Mouse (Mus musculus) fibroblast of lung, adult 2 months (primary cell): ENCODE results near the gene Sstr5.
A peak's percentile ranks its signal among the peaks of the same experiment; 100 is the strongest.

Experiments used
- DNase-seq: peaks from one replicate; pipeline ENCODE4 v3.0.0-alpha.2; 2011; ENCODE audit warnings: low read depth

The Sstr5 gene

GRCm38 (mm10) chr17:25497013-25497412, at the start of gene Sstr5:
TSS of gene Sstr5 (minus strand) at chr17:25497288.
- DNase-seq: no peak

GRCm38 (mm10) chr17:25541768-25542167, 44.7 kb upstream of the Sstr5 start:
- DNase-seq: no peak

- no peak for DNase-seq
Observed at GRCm38 (mm10) chr17:25540731-25541130, 43.6 kb upstream of the Sstr5 start.

DNA sequence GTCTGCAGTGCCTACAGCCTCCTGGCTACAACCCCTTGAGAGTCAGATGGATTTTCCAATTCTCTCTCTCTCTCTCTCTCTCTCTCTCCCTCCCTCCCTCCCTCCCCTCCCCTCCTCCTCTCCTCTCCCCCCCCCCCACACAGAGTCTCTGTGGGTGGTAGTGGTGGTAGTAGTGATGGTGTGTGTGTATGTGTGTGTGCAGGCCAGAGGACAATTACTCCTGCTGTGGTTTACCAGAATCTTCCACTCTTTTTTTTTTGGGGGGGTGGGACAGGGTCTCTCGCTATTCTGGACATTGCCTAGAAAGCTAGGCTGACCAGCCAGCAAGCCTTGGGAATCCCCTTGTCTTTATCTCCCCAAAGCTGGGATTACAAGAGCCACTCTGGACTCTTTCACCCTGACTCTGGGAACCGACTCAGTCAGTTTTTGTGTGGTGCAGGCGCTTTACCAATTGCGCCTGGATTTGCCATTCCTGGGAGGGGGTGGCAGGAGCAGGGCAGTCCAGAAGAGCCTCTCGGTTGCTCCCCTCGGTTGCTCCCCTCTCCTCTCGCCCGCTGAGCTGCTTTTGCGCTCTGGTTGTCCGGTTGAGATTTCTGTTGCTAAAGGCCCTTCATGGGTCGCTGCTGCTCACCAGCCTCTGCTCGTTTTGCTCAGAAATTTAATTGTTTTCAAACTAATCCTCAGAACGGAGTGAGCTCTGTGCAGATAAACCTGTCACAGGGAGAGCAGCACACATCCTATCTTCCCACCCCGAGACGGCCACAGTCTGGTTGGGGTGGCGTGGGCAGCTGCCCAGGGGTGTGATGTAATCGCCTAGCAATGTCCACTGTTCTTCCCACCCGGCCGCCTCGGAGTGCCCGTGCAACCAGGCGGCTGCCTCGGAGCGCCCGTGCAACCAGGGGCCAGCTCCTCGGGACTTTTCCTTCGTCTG, 42.1 kb upstream of the Sstr5 start:
- peak; percentile 34 for DNase-seq

GRCm38 (mm10) chr17:25530357-25531022, 33.4 kb upstream of the Sstr5 start:
- no peak for DNase-seq

- no peak for DNase-seq
Observed at GRCm38 (mm10) chr17:25522080-25522479, 25.0 kb upstream of the Sstr5 start.

- DNase-seq: no peak
Observed at GRCm38 (mm10) chr17:25520492-25520891, 23.4 kb upstream of the Sstr5 start.

GRCm38 (mm10) chr17:25519511-25519910, 22.4 kb upstream of the Sstr5 start:
- DNase-seq: no peak

- no peak for DNase-seq
Observed at GRCm38 (mm10) chr17:25518144-25518543, 21.1 kb upstream of the Sstr5 start.

GRCm38 (mm10) chr17:25516315-25516714, 19.2 kb upstream of the Sstr5 start:
- no peak for DNase-seq

DNA sequence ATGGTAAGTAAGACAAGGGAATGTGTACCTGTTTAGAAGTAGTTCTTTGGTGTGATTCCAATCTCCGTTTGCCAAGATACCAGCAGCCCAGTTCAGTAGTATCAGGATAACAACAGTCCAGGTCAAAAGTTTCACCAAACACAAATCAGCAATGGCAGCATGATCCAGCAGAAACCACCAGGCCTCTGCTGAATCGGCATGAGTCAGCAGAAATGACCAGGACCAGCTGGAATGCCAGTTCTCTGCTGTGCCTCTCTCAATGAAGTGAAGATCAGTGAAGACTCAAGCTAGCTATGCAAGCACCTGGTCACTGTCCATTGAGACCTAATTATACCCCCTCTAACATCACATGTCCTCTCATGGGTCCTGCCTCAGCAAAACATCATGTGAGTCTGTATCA, 17.0 kb upstream of the Sstr5 start:
- no peak for DNase-seq

GRCm38 (mm10) chr17:25511876-25512275, 14.8 kb upstream of the Sstr5 start:
- no peak for DNase-seq

DNA sequence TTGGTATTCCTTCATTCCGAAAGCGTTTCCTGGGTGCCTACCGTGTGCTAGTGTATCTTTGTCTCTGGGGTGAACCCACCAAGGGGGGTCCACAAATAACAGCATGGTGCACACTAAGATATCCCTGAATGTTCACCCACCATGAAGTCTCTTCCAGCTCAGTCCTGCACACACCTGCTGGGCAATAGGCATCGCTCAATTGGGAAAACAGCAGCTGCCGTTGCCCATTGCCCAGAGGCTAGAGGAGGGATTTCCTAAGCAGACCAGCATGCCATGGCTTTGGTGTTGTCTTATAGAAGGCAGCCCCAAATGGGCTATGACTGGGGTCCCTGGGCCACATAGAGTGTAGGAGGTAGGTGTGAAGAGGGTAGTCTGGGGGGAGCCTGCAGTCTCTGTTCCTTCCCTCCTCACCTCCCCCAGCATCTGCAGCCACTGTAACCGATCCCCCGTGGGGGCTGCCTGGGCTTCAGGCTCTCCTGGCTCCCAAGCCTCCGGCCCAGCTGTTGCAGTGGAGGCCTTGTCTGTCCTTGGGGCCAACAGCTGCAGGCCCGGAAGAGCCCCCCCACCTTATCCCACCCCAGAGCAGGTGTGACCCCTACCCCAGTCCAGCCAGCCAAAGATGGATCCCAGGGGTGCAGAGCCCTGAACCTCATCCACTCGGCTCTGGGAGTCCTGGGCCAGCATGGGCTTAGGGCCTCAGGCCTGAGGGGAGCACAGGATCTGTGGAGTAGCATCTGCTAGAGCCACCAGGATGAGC, 13.2 kb upstream of the Sstr5 start:
- no peak for DNase-seq

GRCm38 (mm10) chr17:25508860-25509577, 11.9 kb upstream of the Sstr5 start:
- no peak for DNase-seq

- DNase-seq: peak; percentile 28
Observed at GRCm38 (mm10) chr17:25507799-25508198, 10.7 kb upstream of the Sstr5 start.

- no peak for DNase-seq
Observed at GRCm38 (mm10) chr17:25502599-25502998, 5.5 kb upstream of the Sstr5 start.

DNA sequence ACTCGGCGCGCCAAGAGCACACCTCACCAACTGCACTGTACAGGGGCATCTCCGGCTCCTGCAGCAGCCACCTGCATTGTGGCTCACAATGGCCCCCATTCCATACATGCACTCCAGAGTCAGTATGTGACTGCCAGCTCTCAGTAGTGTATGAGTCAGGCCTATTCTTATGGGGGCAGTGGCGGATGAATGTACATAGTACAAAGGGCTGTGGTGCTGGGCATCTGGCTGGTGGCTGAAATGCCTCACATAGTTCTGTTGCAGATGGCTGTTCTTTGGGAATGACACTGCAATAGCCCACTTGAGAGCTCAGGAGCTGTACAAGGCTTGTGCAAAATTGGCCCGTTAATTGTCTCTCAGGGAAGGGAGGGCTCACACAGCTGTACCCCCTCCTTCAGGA, 15.0 kb downstream of the Sstr5 start:
- no peak for DNase-seq

DNA sequence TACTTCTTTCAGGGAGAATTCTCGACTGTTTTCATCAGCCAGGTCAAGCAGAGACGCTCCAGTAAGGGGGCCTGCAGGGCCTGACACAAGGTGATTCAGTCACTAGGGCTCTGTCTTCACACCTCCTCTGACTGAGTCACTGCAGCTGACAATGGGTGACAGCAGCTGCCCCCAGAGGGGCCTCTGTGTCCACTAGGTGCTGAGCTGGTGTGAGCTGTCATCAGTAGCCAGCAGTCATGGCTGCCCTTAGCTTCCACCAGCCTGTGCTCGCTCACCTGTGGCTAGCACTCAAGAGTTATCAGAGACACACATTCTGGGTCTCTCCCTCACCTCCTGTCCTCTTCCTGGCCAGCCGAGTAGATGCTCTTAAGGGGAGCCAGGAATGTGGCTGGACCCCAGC, 16.3 kb downstream of the Sstr5 start:
- DNase-seq: no peak

DNA sequence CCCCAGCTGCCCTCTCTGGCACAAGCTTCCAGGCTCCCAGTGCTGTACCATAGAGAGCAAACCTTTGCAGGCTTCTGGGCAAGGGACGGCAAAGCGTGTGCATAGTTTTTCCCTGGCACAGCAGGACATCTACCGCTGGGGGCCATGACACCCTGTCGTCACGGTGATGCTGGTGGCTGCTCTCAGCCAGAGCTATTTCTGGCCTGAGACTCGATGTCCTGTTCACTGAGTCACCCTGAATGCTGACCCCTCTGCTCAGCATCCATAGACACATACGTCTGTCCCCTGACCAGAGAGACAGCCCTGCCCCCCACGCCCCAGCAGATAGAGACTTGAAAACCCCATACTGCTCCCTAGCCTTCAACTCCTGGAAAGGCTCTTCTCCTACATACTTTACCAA, 16.9 kb downstream of the Sstr5 start:
- no peak for DNase-seq

DNA sequence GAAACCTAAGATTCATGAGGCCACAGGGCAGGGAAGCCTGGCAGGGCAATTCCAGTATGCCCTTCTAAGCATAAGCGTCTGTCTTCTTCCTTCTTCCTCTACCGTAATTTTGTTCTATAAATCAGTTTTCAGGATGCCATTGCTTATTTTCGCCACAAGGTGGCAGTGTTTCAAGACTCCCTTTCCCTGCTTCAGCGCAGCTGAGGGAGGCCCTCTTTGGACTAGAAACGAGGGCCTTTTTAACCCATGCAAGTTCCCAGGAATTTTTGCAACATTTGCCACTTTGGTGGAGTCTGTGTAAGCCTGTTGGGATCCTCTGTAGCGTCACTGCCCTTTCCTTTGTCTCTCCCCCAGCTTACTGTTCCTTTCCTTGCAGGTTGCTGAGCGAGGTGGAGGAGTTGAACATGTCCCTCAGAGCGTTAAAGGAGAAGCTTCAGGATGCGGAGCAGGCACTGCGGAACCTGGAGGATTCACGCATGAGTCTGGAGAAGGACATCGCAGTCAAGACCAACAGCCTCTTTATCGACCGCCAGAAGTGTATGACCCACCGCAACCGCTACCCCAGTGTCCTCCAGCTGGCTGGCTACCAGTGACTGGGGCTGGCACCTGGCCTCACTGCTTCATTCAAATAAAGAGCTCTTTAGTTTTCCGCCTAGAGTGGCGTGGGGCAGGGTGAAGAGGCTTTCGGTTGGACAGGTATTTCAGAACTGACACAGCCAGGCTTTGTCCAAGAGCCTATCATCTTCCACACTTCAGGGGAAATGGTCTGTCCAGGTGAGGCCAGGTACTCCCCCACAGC, 20.9 kb downstream of the Sstr5 start:
- DNase-seq: no peak
